Mouse (Mus musculus): ENCODE data around the gene Asb14.
"Not testable (repeated sequence)": the region's sequence is repeated elsewhere in the genome, so short reads cannot be mapped to it uniquely, and the experiment has no call there.

Gene Asb14

GRCm38 (mm10) chr14:26956139-26956538 is 61.8 kb downstream of the Asb14 start:
- DNase-seq (ENCODE audit: extremely low spot score, low spot score), result not testable (repeated sequence)

- no peak for DNase-seq (ENCODE audit: extremely low spot score, low spot score)
Observed at GRCm38 (mm10) chr14:26960518-26960917, 66.2 kb downstream of the Asb14 start.

Measured in neural tube, embryonic 10.5 days (tissue).